Mouse (Mus musculus): ENCODE data around the gene Pde6h. TPM values are rescaled to one million over a fixed set of nuclear protein-coding genes. Genes with fewer than 3 reads are reported as not detected.

Gene Pde6h
- total and polyA plus RNA-seq, 2 experiments from 2014 or later = 0.04 to 0.19 TPM

- Histone ChIP-seq H3K27me3 (ENCODE audit: control insufficient read depth, insufficient read depth, low read length) (no peaks in the 10 kb centered on the region), H3K36me3 (replicated peaks; ENCODE audit: control insufficient read depth, insufficient read depth, low read length) (no peaks in the 10 kb centered on the region), H3K9ac (replicated peaks; ENCODE audit: low read depth, low read length) (no peak overlapping the region), H3K4me1 (ENCODE audit: control insufficient read depth, insufficient read depth) (peaks cover 12% of the 10 kb centered on the region), H3K4me3 (ENCODE audit: low read depth, low read length) (no peak overlapping the region), H3K4me2 (ENCODE audit: low read depth, low read length) (no peak overlapping the region), H3K9me3 (replicated peaks; ENCODE audit: control insufficient read depth, low read length) (no peaks in the 10 kb centered on the region), H3K27ac (ENCODE audit: low read depth) (no peak overlapping the region)
- DNase-seq (ENCODE audit: low spot score) (no peak), ATAC-seq (ENCODE audit: insufficient read depth, low read depth) (no peak)
- WGBS = 74% methylated on average over 9 of the region's 9 CpGs
- TF ChIP-seq CTCF (IDR thresholded peaks at IDR 0.05; ENCODE audit: low read depth) = no peak
- TF ChIP-seq EP300 (IDR thresholded peaks at IDR 0.05; ENCODE audit: low read depth) = no peak
These were observed 18.6 kb downstream of the Pde6h start for GRCm38 (mm10) chr6:136942280-136942679.

GRCm38 (mm10) chr6:136943392-136943791, 19.8 kb downstream of the Pde6h start:
- TF ChIP-seq CTCF (IDR thresholded peaks at IDR 0.05; ENCODE audit: low read depth) = no peak
- no peak for TF ChIP-seq EP300 (IDR thresholded peaks at IDR 0.05; ENCODE audit: low read depth)
- DNase-seq (ENCODE audit: low spot score) (no peak), ATAC-seq (ENCODE audit: insufficient read depth, low read depth) (no peak)
- H3K4me3 ChIP-seq (ENCODE audit: low read depth, low read length) = no peak overlapping the region
- no peaks in the 10 kb centered on the region for H3K36me3 ChIP-seq (replicated peaks; ENCODE audit: control insufficient read depth, insufficient read depth, low read length)
- no peaks in the 10 kb centered on the region for H3K9me3 ChIP-seq (replicated peaks; ENCODE audit: control insufficient read depth, low read length)
- H3K9ac ChIP-seq (replicated peaks; ENCODE audit: low read depth, low read length) = no peak overlapping the region
- H3K27ac ChIP-seq (ENCODE audit: low read depth) = no peak overlapping the region
- no peaks in the 10 kb centered on the region for H3K27me3 ChIP-seq (ENCODE audit: control insufficient read depth, insufficient read depth, low read length)
- H3K4me2 ChIP-seq (ENCODE audit: low read depth, low read length) = no peak overlapping the region
- peaks cover 12% of the 10 kb centered on the region for H3K4me1 ChIP-seq (ENCODE audit: control insufficient read depth, insufficient read depth)

- H3K4me2 ChIP-seq (ENCODE audit: low read depth, low read length) = no peak overlapping the region
- no peak overlapping the region for H3K9ac ChIP-seq (replicated peaks; ENCODE audit: low read depth, low read length)
- DNase-seq (ENCODE audit: low spot score) (no peak), ATAC-seq (ENCODE audit: insufficient read depth, low read depth) (no peak)
- no peaks in the 10 kb centered on the region for H3K36me3 ChIP-seq (replicated peaks; ENCODE audit: control insufficient read depth, insufficient read depth, low read length)
- no peak for TF ChIP-seq EP300 (IDR thresholded peaks at IDR 0.05; ENCODE audit: low read depth)
- TF ChIP-seq CTCF (IDR thresholded peaks at IDR 0.05; ENCODE audit: low read depth) = no peak
- H3K4me3 ChIP-seq (ENCODE audit: low read depth, low read length) = no peak overlapping the region
- no peak overlapping the region for H3K27ac ChIP-seq (ENCODE audit: low read depth)
- H3K9me3 ChIP-seq (replicated peaks; ENCODE audit: control insufficient read depth, low read length) = no peaks in the 10 kb centered on the region
- H3K27me3 ChIP-seq (ENCODE audit: control insufficient read depth, insufficient read depth, low read length) = no peaks in the 10 kb centered on the region
- WGBS = 75% methylated on average over 8 of the region's 8 CpGs
- peaks cover 12% of the 10 kb centered on the region for H3K4me1 ChIP-seq (ENCODE audit: control insufficient read depth, insufficient read depth)
These were observed 20.9 kb downstream of the Pde6h start for GRCm38 (mm10) chr6:136944511-136944910.

GRCm38 (mm10) chr6:136946241-136946640, 22.6 kb downstream of the Pde6h start:
- TF ChIP-seq CTCF (IDR thresholded peaks at IDR 0.05; ENCODE audit: low read depth) (no peak), EP300 (IDR thresholded peaks at IDR 0.05; ENCODE audit: low read depth) (no peak)
- 75% methylated on average over 5 of the region's 5 CpGs for WGBS
- no peak overlapping the region for H3K4me3 ChIP-seq (ENCODE audit: low read depth, low read length)
- DNase-seq (ENCODE audit: low spot score) (no peak), ATAC-seq (ENCODE audit: insufficient read depth, low read depth) (no peak)
- no peak overlapping the region for H3K9ac ChIP-seq (replicated peaks; ENCODE audit: low read depth, low read length)
- peaks cover 8% of the 10 kb centered on the region for H3K4me1 ChIP-seq (ENCODE audit: control insufficient read depth, insufficient read depth)
- H3K4me2 ChIP-seq (ENCODE audit: low read depth, low read length) = no peak overlapping the region
- no peak overlapping the region for H3K27ac ChIP-seq (ENCODE audit: low read depth)
- no peaks in the 10 kb centered on the region for H3K27me3 ChIP-seq (ENCODE audit: control insufficient read depth, insufficient read depth, low read length)
- no peaks in the 10 kb centered on the region for H3K9me3 ChIP-seq (replicated peaks; ENCODE audit: control insufficient read depth, low read length)
- H3K36me3 ChIP-seq (replicated peaks; ENCODE audit: control insufficient read depth, insufficient read depth, low read length) = no peaks in the 10 kb centered on the region

- TF ChIP-seq EP300 (IDR thresholded peaks at IDR 0.05; ENCODE audit: low read depth) (no peak), CTCF (IDR thresholded peaks at IDR 0.05; ENCODE audit: low read depth) (no peak)
- no peak for DNase-seq (ENCODE audit: low spot score)
- Histone ChIP-seq H3K27me3 (ENCODE audit: control insufficient read depth, insufficient read depth, low read length) (no peaks in the 10 kb centered on the region), H3K4me1 (ENCODE audit: control insufficient read depth, insufficient read depth) (peaks cover under 1% of the 10 kb centered on the region), H3K9me3 (replicated peaks; ENCODE audit: control insufficient read depth, low read length) (no peaks in the 10 kb centered on the region), H3K4me2 (ENCODE audit: low read depth, low read length) (no peak overlapping the region), H3K9ac (replicated peaks; ENCODE audit: low read depth, low read length) (no peak overlapping the region), H3K27ac (ENCODE audit: low read depth) (no peak overlapping the region), H3K36me3 (replicated peaks; ENCODE audit: control insufficient read depth, insufficient read depth, low read length) (no peaks in the 10 kb centered on the region), H3K4me3 (ENCODE audit: low read depth, low read length) (no peak overlapping the region)
- no peak for ATAC-seq (ENCODE audit: insufficient read depth, low read depth)
- WGBS = 48% methylated on average over 9 of the region's 9 CpGs
These were observed 23.3 kb downstream of the Pde6h start for GRCm38 (mm10) chr6:136946943-136947342.

- ATAC-seq (ENCODE audit: insufficient read depth, low read depth) = no peak
- no peaks in the 10 kb centered on the region for H3K27me3 ChIP-seq (ENCODE audit: control insufficient read depth, insufficient read depth, low read length)
- no peak overlapping the region for H3K9ac ChIP-seq (replicated peaks; ENCODE audit: low read depth, low read length)
- H3K4me1 ChIP-seq (ENCODE audit: control insufficient read depth, insufficient read depth) = no peaks in the 10 kb centered on the region
- WGBS = 74% methylated on average over 4 of the region's 4 CpGs
- H3K9me3 ChIP-seq (replicated peaks; ENCODE audit: control insufficient read depth, low read length) = no peaks in the 10 kb centered on the region
- H3K4me3 ChIP-seq (ENCODE audit: low read depth, low read length) = no peak overlapping the region
- no peak for DNase-seq (ENCODE audit: low spot score)
- no peak overlapping the region for H3K27ac ChIP-seq (ENCODE audit: low read depth)
- TF ChIP-seq CTCF (IDR thresholded peaks at IDR 0.05; ENCODE audit: low read depth) = no peak
- TF ChIP-seq EP300 (IDR thresholded peaks at IDR 0.05; ENCODE audit: low read depth) = no peak
- no peak overlapping the region for H3K4me2 ChIP-seq (ENCODE audit: low read depth, low read length)
- H3K36me3 ChIP-seq (replicated peaks; ENCODE audit: control insufficient read depth, insufficient read depth, low read length) = no peaks in the 10 kb centered on the region
These were observed 24.1 kb downstream of the Pde6h start for GRCm38 (mm10) chr6:136947716-136948115.

Data from heart, postnatal 0 days (tissue).